Mouse (Mus musculus): Measurements from ENCODE around the gene Cacng4.

Cacng4 gene

GRCm38 (mm10) chr11:107720264-107721021, 73.9 kb downstream of the Cacng4 start:
- no peak for DNase-seq (ENCODE audit: low read depth, low spot score)

- DNase-seq (ENCODE audit: low read depth, low spot score), result no peak
Measured at GRCm38 (mm10) chr11:107716332-107716938, 77.9 kb downstream of the Cacng4 start, which contains the start of gene Cacng1. Gene Cacng1, minus strand, starts transcription at chr11:107716522.

- no peak for DNase-seq (ENCODE audit: low read depth, low spot score)
Measured at GRCm38 (mm10) chr11:107714368-107714767, 80.0 kb downstream of the Cacng4 start.

- DNase-seq (ENCODE audit: low read depth, low spot score), result no peak
Measured at GRCm38 (mm10) chr11:107710379-107710778, 84.0 kb downstream of the Cacng4 start.

- no peak for DNase-seq (ENCODE audit: low read depth, low spot score)
Measured at GRCm38 (mm10) chr11:107707897-107708610, 86.3 kb downstream of the Cacng4 start.

- DNase-seq (ENCODE audit: low read depth, low spot score), result no peak
Measured at GRCm38 (mm10) chr11:107705476-107706074, 88.8 kb downstream of the Cacng4 start.

- no peak for DNase-seq (ENCODE audit: low read depth, low spot score)
Measured at GRCm38 (mm10) chr11:107705060-107705459, 89.3 kb downstream of the Cacng4 start.

GRCm38 (mm10) chr11:107703272-107704134, 90.9 kb downstream of the Cacng4 start:
- no peak for DNase-seq (ENCODE audit: low read depth, low spot score)

GRCm38 (mm10) chr11:107699967-107700366, 94.4 kb downstream of the Cacng4 start:
- no peak for DNase-seq (ENCODE audit: low read depth, low spot score)

- no peak for DNase-seq (ENCODE audit: low read depth, low spot score)
Measured at GRCm38 (mm10) chr11:107693338-107693737, 101.0 kb downstream of the Cacng4 start.

- no peak for DNase-seq (ENCODE audit: low read depth, low spot score)
Measured at GRCm38 (mm10) chr11:107691569-107691968, 102.8 kb downstream of the Cacng4 start.

GRCm38 (mm10) chr11:107688480-107688879, 105.9 kb downstream of the Cacng4 start:
- no peak for DNase-seq (ENCODE audit: low read depth, low spot score)

- no peak for DNase-seq (ENCODE audit: low read depth, low spot score)
Measured at GRCm38 (mm10) chr11:107686290-107686689, 108.1 kb downstream of the Cacng4 start.

- peak; percentile 59 for DNase-seq (ENCODE audit: low read depth, low spot score)
Measured at GRCm38 (mm10) chr11:107683544-107684465, 110.6 kb downstream of the Cacng4 start.

GRCm38 (mm10) chr11:107682694-107683355, 111.5 kb downstream of the Cacng4 start:
- no peak for DNase-seq (ENCODE audit: low read depth, low spot score)
